Mouse (Mus musculus) granulocyte monocyte progenitor cell, adult 5-6 weeks (primary cell): ENCODE results near the gene Arrdc5. TPM values are rescaled to one million over a fixed set of nuclear protein-coding genes. Genes with fewer than 3 reads are reported as not detected.

Source experiments
- ATAC-seq: replicated peaks from 2 replicates; pipeline ENCODE4 v1.8.0; 2016; ENCODE audit warnings: mild to moderate bottlenecking, moderate TSS enrichment, inconsistent platforms; ENCODE audit not compliant: poor library complexity, severe bottlenecking
- total RNA-seq, 2 experiments: library from RNA; stranded (forward) in 1 of 2; stranded (reverse) in 1 of 2; fragments of 200-712, 200-1000 nt in 1 of 2; fragments of >200 nt in 1 of 2; fragmentation: Nextera tagmentation in 1 of 2; gene quantifications; 2 replicates each; pipeline ENCODE4 v1.2.3; 2014 to 2017

The Arrdc5 gene
- total RNA-seq (2014; fragmentation: Nextera tagmentation) (not detected in 2 replicates), total RNA-seq (2017) (not detected in 2 replicates)

GRCm38 (mm10) chr17:56300186-56300585, at the start of gene Arrdc5:
TSS of gene Arrdc5 (minus strand) at chr17:56300286.
- no peak for ATAC-seq

GRCm38 (mm10) chr17:56348586-56348985, 48.5 kb upstream of the Arrdc5 start:
- ATAC-seq: no peak

GRCm38 (mm10) chr17:56348128-56348527, 48.0 kb upstream of the Arrdc5 start:
- ATAC-seq: no peak

- no peak for ATAC-seq
Measured at GRCm38 (mm10) chr17:56345364-56345763, 45.3 kb upstream of the Arrdc5 start.

GRCm38 (mm10) chr17:56343466-56343865, 43.4 kb upstream of the Arrdc5 start:
- peak; percentile 71 for ATAC-seq

GRCm38 (mm10) chr17:56340717-56341116, 40.6 kb upstream of the Arrdc5 start:
- ATAC-seq: no peak

- ATAC-seq: peak; percentile 67
Measured at GRCm38 (mm10) chr17:56338909-56339308, 38.8 kb upstream of the Arrdc5 start.

GRCm38 (mm10) chr17:56337791-56338190, 37.7 kb upstream of the Arrdc5 start:
- peak; percentile 57 for ATAC-seq

GRCm38 (mm10) chr17:56337190-56337589, 37.1 kb upstream of the Arrdc5 start:
- ATAC-seq: peak; percentile 64

GRCm38 (mm10) chr17:56332987-56333386, 32.9 kb upstream of the Arrdc5 start:
- no peak for ATAC-seq

GRCm38 (mm10) chr17:56331256-56331655, 31.2 kb upstream of the Arrdc5 start:
- no peak for ATAC-seq

- no peak for ATAC-seq
Measured at GRCm38 (mm10) chr17:56330345-56330744, 30.3 kb upstream of the Arrdc5 start.

GRCm38 (mm10) chr17:56329267-56329666, 29.2 kb upstream of the Arrdc5 start:
- no peak for ATAC-seq

GRCm38 (mm10) chr17:56326153-56327147, 26.4 kb upstream of the Arrdc5 start:
- no peak for ATAC-seq

GRCm38 (mm10) chr17:56325450-56326152, 25.5 kb upstream of the Arrdc5 start, which contains the start of gene Kdm4b:
TSS of gene Kdm4b (plus strand) at chr17:56326062.
- peak; percentile 93 for ATAC-seq

GRCm38 (mm10) chr17:56324419-56324818, 24.3 kb upstream of the Arrdc5 start:
- ATAC-seq: no peak

GRCm38 (mm10) chr17:56309191-56309945, 9.3 kb upstream of the Arrdc5 start:
- no peak for ATAC-seq

GRCm38 (mm10) chr17:56308088-56308487, 8.0 kb upstream of the Arrdc5 start:
- ATAC-seq: no peak

GRCm38 (mm10) chr17:56305826-56306225, 5.7 kb upstream of the Arrdc5 start:
- ATAC-seq: no peak

- no peak for ATAC-seq
Measured at GRCm38 (mm10) chr17:56305156-56305555, 5.1 kb upstream of the Arrdc5 start.
